Mouse (Mus musculus): Measurements from ENCODE around the gene Fuz.

DNA sequence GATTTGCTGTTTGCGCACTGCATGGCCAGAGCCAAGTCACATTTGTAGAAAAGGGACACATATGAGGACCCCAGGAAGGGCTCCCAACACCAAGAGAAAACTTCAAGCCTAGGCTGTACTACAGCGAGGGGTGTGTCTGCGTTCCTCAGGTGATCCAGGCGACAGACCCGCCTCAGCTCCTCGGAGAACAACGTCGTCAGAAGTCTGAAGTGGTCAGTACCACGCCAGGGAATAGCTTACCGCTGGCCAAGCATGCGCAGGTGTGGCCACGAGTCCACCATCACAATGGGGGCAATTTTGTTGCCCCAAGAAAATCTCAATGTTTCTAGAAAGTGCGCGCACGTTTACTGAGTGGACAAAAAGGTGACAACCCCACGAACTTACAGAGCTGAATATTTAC lies 27.4 kb upstream of the Fuz start:
- TF ChIP-seq CTCF (IDR thresholded peaks at IDR 0.05; ENCODE audit: extremely low read depth, insufficient read depth, insufficient read length, insufficient replicate concordance), result no peak
- no peak for TF ChIP-seq POLR2A (IDR thresholded peaks at IDR 0.05; ENCODE audit: low read depth, low read length)
